Mouse (Mus musculus): ENCODE measurements around the gene S1pr4. TPM values are rescaled to one million over a fixed set of nuclear protein-coding genes. Genes with fewer than 3 reads are reported as not detected.
A peak's percentile ranks its signal among the peaks of the same experiment; 100 is the strongest.

Gene S1pr4
- polyA plus RNA-seq, 1 experiment from 2014 or later: 1.2 TPM

DNA sequence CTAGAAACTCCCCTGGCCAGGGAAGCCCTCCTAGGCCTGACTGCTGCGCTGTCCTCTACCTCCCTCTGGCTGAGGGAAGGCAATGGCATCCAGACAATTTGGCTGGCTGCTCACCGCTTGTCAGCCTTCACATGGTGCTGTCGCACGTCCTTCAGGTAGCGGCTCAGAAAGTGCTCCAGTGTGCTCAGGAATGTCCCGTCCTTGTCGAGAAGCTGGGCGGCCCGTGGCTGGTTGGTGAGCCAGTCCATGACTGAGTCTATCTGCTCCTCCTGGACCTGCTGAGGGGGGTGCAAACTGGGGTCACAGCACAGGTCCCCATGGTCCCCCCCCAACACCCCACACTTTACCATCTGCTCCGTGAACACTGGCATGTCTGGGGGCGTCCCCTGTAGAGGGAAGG is 11.9 kb downstream of the S1pr4 start:
- Histone ChIP-seq H3K4me1 (ENCODE audit: control insufficient read depth, insufficient read depth, low read length) (no peaks in the 10 kb centered on the region), H3K36me3 (ENCODE audit: control insufficient read depth, insufficient read depth, low read length) (peaks cover 25% of the 10 kb centered on the region), H3K4me2 (ENCODE audit: low read depth, low read length) (no peak overlapping the region), H3K27ac (ENCODE audit: low read length) (no peak overlapping the region), H3K9me3 (replicated peaks; ENCODE audit: control insufficient read depth, low read length) (no peaks in the 10 kb centered on the region), H3K4me3 (replicated peaks; ENCODE audit: low read length) (no peak overlapping the region), H3K9ac (ENCODE audit: low read length) (no peak overlapping the region), H3K27me3 (ENCODE audit: control insufficient read depth, insufficient read depth, low read length) (no peaks in the 10 kb centered on the region)
- WGBS: 79% methylated on average over 11 of the region's 11 CpGs
- ATAC-seq (ENCODE audit: insufficient read depth, low FRiP score): no peak

DNA sequence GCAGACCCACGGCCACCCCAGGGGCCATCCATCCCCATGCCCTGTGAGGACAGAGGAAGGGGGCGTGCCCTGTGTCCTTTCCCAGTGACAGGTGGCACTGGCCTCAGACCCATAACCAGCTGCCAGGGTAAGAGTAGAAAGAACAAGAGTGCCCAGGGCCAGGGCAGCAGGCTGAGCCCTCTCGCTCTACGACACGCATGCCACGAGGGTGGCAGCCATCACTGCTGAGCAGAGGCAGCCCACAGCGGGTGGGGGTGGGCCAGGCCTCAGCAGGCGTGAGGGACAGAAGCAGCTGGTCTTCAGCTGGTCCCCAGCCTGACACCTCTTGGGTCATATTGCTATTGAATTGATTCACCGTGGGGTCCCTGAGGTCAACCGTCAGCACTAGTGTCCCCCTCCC is 13.4 kb downstream of the S1pr4 start:
- Histone ChIP-seq H3K27me3 (ENCODE audit: control insufficient read depth, insufficient read depth, low read length) (peaks cover 12% of the 10 kb centered on the region; the same call in 1 of the 2 replicates), H3K4me3 (replicated peaks; ENCODE audit: low read length) (no peak overlapping the region), H3K4me1 (ENCODE audit: control insufficient read depth, insufficient read depth, low read length) (0 out of 2 replicates have a peak, but pooled peaks cover 3% of the 10 kb centered on the region), H3K9me3 (replicated peaks; ENCODE audit: control insufficient read depth, low read length) (no peaks in the 10 kb centered on the region), H3K4me2 (ENCODE audit: low read depth, low read length) (no peak overlapping the region), H3K9ac (ENCODE audit: low read length) (no peak overlapping the region), H3K36me3 (ENCODE audit: control insufficient read depth, insufficient read depth, low read length) (peaks cover 12% of the 10 kb centered on the region), H3K27ac (ENCODE audit: low read length) (no peak overlapping the region)
- ATAC-seq (ENCODE audit: insufficient read depth, low FRiP score): no peak
- 89% methylated on average over 10 of the region's 10 CpGs for WGBS

DNA sequence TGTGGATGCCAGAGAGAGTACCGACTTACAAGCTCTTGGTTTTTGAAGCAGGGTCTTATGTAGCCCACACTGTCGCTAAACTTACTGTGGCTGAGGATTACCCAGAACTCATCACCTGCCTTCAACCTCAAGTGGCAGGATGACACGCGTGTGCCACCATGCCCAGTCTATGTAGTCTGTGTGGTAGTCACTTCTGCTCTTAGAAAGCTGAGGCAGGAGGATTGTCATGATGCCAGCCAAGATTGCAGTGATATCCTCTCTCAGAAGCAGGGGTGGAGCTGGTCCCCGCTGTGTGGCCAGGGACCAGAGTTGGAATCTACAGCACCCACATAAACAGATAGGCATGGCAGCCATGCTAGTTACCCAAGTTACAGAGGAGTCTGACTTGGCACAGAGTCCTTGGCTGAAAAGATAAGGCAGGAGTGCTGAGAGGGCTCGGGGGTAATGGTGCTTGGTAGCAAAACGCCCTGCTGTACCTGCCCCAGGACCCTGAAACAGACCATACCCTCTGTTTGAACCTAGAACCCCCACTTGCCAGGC is 14.4 kb downstream of the S1pr4 start:
- H3K4me1 ChIP-seq (ENCODE audit: control insufficient read depth, insufficient read depth, low read length): 0 out of 2 replicates have a peak, but pooled peaks cover 3% of the 10 kb centered on the region
- peaks cover 19% of the 10 kb centered on the region; the same call in 1 of the 2 replicates for H3K27me3 ChIP-seq (ENCODE audit: control insufficient read depth, insufficient read depth, low read length)
- H3K9ac ChIP-seq (ENCODE audit: low read length): no peak overlapping the region
- no peak overlapping the region for H3K4me3 ChIP-seq (replicated peaks; ENCODE audit: low read length)
- 77% methylated on average over 7 of the region's 7 CpGs for WGBS
- H3K4me2 ChIP-seq (ENCODE audit: low read depth, low read length): no peak overlapping the region
- no peak for ATAC-seq (ENCODE audit: insufficient read depth, low FRiP score)
- H3K36me3 ChIP-seq (ENCODE audit: control insufficient read depth, insufficient read depth, low read length): peaks cover 12% of the 10 kb centered on the region
- H3K9me3 ChIP-seq (replicated peaks; ENCODE audit: control insufficient read depth, low read length): no peaks in the 10 kb centered on the region
- H3K27ac ChIP-seq (ENCODE audit: low read length): no peak overlapping the region; the same call in 1 of the 2 replicates

GRCm38 (mm10) chr10:81485060-81485449 is 14.9 kb downstream of the S1pr4 start:
- ATAC-seq (ENCODE audit: insufficient read depth, low FRiP score): no peak
- WGBS: 15% methylated on average over 2 of the region's 2 CpGs
- no peak overlapping the region for H3K9ac ChIP-seq (ENCODE audit: low read length)
- H3K9me3 ChIP-seq (replicated peaks; ENCODE audit: control insufficient read depth, low read length): no peaks in the 10 kb centered on the region
- no peak overlapping the region for H3K4me2 ChIP-seq (ENCODE audit: low read depth, low read length)
- peaks cover 22% of the 10 kb centered on the region for H3K27me3 ChIP-seq (ENCODE audit: control insufficient read depth, insufficient read depth, low read length)
- H3K4me3 ChIP-seq (replicated peaks; ENCODE audit: low read length): no peak overlapping the region
- peaks cover 12% of the 10 kb centered on the region for H3K36me3 ChIP-seq (ENCODE audit: control insufficient read depth, insufficient read depth, low read length)
- 0 out of 2 replicates have a peak, but pooled peaks cover 3% of the 10 kb centered on the region for H3K4me1 ChIP-seq (ENCODE audit: control insufficient read depth, insufficient read depth, low read length)
- no peak overlapping the region for H3K27ac ChIP-seq (ENCODE audit: low read length)

- no peak for ATAC-seq (ENCODE audit: insufficient read depth, low FRiP score)
- 64% methylated on average over 6 of the region's 6 CpGs for WGBS
Measured at GRCm38 (mm10) chr10:81484441-81485059, 15.4 kb downstream of the S1pr4 start.

GRCm38 (mm10) chr10:81483983-81484382 is 15.9 kb downstream of the S1pr4 start:
- Histone ChIP-seq H3K9ac (ENCODE audit: low read length) (no peak overlapping the region), H3K4me3 (replicated peaks; ENCODE audit: low read length) (no peak overlapping the region), H3K36me3 (ENCODE audit: control insufficient read depth, insufficient read depth, low read length) (peaks cover 3% of the 10 kb centered on the region), H3K27ac (ENCODE audit: low read length) (no peak overlapping the region), H3K9me3 (replicated peaks; ENCODE audit: control insufficient read depth, low read length) (no peaks in the 10 kb centered on the region), H3K4me2 (ENCODE audit: low read depth, low read length) (no peak overlapping the region), H3K27me3 (ENCODE audit: control insufficient read depth, insufficient read depth, low read length) (peaks cover 22% of the 10 kb centered on the region), H3K4me1 (ENCODE audit: control insufficient read depth, insufficient read depth, low read length) (0 out of 2 replicates have a peak, but pooled peaks cover 3% of the 10 kb centered on the region)
- ATAC-seq (ENCODE audit: insufficient read depth, low FRiP score): no peak
- 18% methylated on average over 9 of the region's 9 CpGs for WGBS

More at GRCm38 (mm10) chr10:81484441-81485059, 15.4 kb downstream of the S1pr4 start:
- no peak overlapping the region for H3K9ac ChIP-seq (ENCODE audit: low read length)
- 0 out of 2 replicates have a peak, but pooled peaks cover 3% of the 10 kb centered on the region for H3K4me1 ChIP-seq (ENCODE audit: control insufficient read depth, insufficient read depth, low read length)
- H3K36me3 ChIP-seq (ENCODE audit: control insufficient read depth, insufficient read depth, low read length): peaks cover 8% of the 10 kb centered on the region
- no peak overlapping the region for H3K27ac ChIP-seq (ENCODE audit: low read length)
- no peak overlapping the region for H3K4me2 ChIP-seq (ENCODE audit: low read depth, low read length)
- no peaks in the 10 kb centered on the region for H3K9me3 ChIP-seq (replicated peaks; ENCODE audit: control insufficient read depth, low read length)
- H3K27me3 ChIP-seq (ENCODE audit: control insufficient read depth, insufficient read depth, low read length): peaks cover 22% of the 10 kb centered on the region
- H3K4me3 ChIP-seq (replicated peaks; ENCODE audit: low read length): no peak overlapping the region

DNA sequence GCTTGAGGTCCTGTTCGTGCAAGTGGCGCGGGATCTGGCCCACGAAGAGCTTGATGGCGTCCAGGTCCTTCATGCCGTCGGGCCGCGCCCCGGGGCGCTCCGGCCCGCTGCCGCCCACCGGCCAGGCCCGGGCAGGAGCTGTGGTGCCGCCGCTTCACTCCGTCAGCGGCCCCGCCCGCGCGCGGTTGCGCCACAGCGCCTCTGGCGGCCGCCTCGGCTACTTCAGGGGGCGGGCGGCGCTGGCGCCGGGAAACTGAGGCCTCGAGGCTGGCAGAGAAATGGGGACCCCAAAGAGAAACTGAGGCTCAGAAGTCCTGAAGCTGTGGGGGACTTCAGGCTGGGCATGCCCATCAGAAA is 17.4 kb downstream of the S1pr4 start, which contains the start of gene Celf5:
Gene Celf5, minus strand, starts transcription at position 177 of the 357 bp plus-strand sequence.
- Histone ChIP-seq H3K36me3 (ENCODE audit: control insufficient read depth, insufficient read depth, low read length) (peaks cover 3% of the 10 kb centered on the region), H3K27ac (ENCODE audit: low read length) (no peak within 1 kb of the TSS), H3K9me3 (replicated peaks; ENCODE audit: control insufficient read depth, low read length) (no peaks in the 10 kb centered on the region), H3K4me2 (ENCODE audit: low read depth, low read length) (peak within 1 kb of the TSS; percentile 80), H3K4me3 (replicated peaks; ENCODE audit: low read length) (peak within 1 kb of the TSS; percentile 51), H3K27me3 (ENCODE audit: control insufficient read depth, insufficient read depth, low read length) (peaks cover 22% of the 10 kb centered on the region), H3K9ac (ENCODE audit: low read length) (peak within 1 kb of the TSS; percentile 70), H3K4me1 (ENCODE audit: control insufficient read depth, insufficient read depth, low read length) (0 out of 2 replicates have a peak, but pooled peaks cover 3% of the 10 kb centered on the region)
- ATAC-seq (ENCODE audit: insufficient read depth, low FRiP score): peak; percentile 51; the same call in 1 of the 2 replicates
- WGBS: 2% methylated on average over 29 of the region's 36 CpGs

DNA sequence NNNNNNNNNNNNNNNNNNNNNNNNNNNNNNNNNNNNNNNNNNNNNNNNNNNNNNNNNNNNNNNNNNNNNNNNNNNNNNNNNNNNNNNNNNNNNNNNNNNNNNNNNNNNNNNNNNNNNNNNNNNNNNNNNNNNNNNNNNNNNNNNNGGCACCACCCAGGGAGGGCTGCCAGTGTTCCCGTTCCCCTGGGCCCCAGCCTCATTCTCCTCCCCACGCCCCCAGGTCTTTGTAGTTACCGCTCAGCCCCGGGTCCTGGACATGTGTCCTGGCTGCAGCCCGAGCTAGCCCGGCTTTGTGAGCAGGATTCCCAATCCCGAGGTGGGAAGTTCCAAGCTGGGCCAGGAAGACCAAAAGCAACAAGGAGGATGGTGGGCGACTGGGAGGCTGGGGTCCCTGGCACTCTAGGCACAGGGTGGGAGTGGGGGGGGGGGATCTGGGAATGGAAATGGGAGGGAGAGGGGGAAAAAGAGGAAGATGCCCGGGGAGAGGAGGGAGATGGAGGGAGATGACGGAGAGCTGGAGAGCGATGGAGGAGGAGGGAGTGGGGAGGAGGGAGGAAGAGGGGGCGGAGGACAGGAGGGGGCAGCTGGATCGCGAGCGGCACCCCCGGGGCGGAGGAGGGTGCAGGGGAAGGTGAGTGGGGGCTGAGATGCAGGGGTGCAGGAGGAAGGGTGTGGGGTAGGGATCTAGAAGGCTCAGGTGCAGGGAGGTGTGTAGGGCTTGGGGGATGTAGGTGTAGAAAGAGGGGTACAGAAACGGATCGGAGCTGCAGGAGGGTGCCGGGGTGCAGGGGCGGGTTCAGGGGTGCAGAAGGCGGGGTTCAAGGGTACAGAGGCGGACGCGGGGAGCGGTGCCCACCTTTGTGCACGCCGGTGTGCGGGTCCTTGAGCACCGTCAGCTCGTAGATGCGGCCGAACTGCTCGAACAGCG is 18.1 kb downstream of the S1pr4 start:
- WGBS: 6% methylated on average over 35 of the region's 35 CpGs
- Histone ChIP-seq H3K9ac (ENCODE audit: low read length) (peak overlapping the region; percentile 70), H3K4me3 (replicated peaks; ENCODE audit: low read length) (peak overlapping the region; percentile 51), H3K9me3 (replicated peaks; ENCODE audit: control insufficient read depth, low read length) (no peaks in the 10 kb centered on the region), H3K27me3 (ENCODE audit: control insufficient read depth, insufficient read depth, low read length) (peaks cover 22% of the 10 kb centered on the region), H3K4me2 (ENCODE audit: low read depth, low read length) (peak overlapping the region; percentile 80), H3K36me3 (ENCODE audit: control insufficient read depth, insufficient read depth, low read length) (no peaks in the 10 kb centered on the region; the same call in 1 of the 2 replicates), H3K27ac (ENCODE audit: low read length) (no peak overlapping the region), H3K4me1 (ENCODE audit: control insufficient read depth, insufficient read depth, low read length) (0 out of 2 replicates have a peak, but pooled peaks cover 3% of the 10 kb centered on the region)
- ATAC-seq (ENCODE audit: insufficient read depth, low FRiP score): peak; percentile 11; the same call in 1 of the 2 replicates
